Mouse (Mus musculus): ENCODE measurements at regions not wholly inside any gene's neighbourhood (a gene's known extent, or its start where the extent isn't known, plus 50 kb on each side); places are given as distances from the start of the nearest gene placed in this dataset.

DNA sequence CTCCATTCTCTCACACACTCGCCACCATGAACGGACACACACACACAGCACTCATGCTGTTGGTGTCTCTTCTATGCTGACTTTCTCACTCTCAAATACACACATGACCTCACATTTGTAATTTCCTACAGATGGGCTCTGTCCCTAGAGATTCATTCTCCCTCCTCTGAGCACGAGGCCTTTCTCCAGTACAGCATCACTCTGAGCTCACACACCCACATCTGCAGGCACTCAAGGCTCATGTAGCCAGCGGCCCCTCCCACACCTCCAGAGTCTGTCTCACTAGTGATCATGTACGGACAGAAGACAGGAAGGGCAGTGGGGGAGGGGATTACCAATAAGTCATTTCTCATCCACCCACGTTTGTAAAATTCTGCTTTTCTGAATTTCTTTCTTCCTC is 50.3 kb upstream of the Grem2 start:
- TF ChIP-seq CTCF (IDR thresholded peaks at IDR 0.05; ENCODE audit: low read depth, low read length), result no peak
- TF ChIP-seq POLR2A (IDR thresholded peaks at IDR 0.05; ENCODE audit: insufficient read depth, low read length), result no peak

Data from ES-Bruce4 (cell line).